Mouse (Mus musculus): ENCODE data around the gene Ky.

GRCm38 (mm10) chr9:102494454-102494853, 11.1 kb upstream of the Ky start:
- TF ChIP-seq POLR2A (IDR thresholded peaks at IDR 0.05; ENCODE audit: borderline replicate concordance, control insufficient read depth, low read depth, low read length) (no peak), CTCF (IDR thresholded peaks at IDR 0.05; ENCODE audit: control insufficient read depth, insufficient read depth, low read length) (no peak)

Data from bone marrow, adult 2 months (tissue).